Mouse (Mus musculus) limb, embryonic 11.5 days (tissue): ENCODE measurements at regions not wholly inside any gene's neighbourhood (a gene's known extent, or its start where the extent isn't known, plus 50 kb on each side); places are given as distances from the start of the nearest gene placed in this dataset.
"Not testable (repeated sequence)": the region's sequence is repeated elsewhere in the genome, so short reads cannot be mapped to it uniquely, and the experiment has no call there.

Experiments used
- ATAC-seq: fragments of 200-750 bp; cut with Nextera tagmentation; 2 replicates; pipeline ENCODE4 v1.8.0; 2017; ENCODE audit warnings: low read depth; ENCODE audit not compliant: insufficient number of reproducible peaks, low FRiP score, low TSS enrichment
- DNase-seq: peaks from one replicate; pipeline ENCODE4 v3.0.0-alpha.2; 2015; ENCODE audit warnings: low spot score
- H3K27ac ChIP-seq: fragments of 300-500 bp; sonication (generic); replicated peaks from 2 replicates; pipeline ENCODE4 v1.5.1; 2014; ENCODE audit warnings: low read depth, mild to moderate bottlenecking, low read length
- H3K27me3 ChIP-seq: fragments of 300-500 bp; sonication (generic); 2 replicates; pipeline ENCODE4 v1.6.1; 2014; ENCODE audit warnings: mild to moderate bottlenecking, low read length, mixed read lengths; ENCODE audit not compliant: control insufficient read depth, insufficient read depth
- H3K36me3 ChIP-seq: fragments of 300-500 bp; sonication (generic); 2 replicates; pipeline ENCODE4 v1.6.1; 2014; ENCODE audit warnings: mild to moderate bottlenecking, low read length, moderate library complexity, mixed read lengths; ENCODE audit not compliant: control insufficient read depth, insufficient read depth
- H3K4me1 ChIP-seq: fragments of 300-500 bp; sonication (generic); 2 replicates; pipeline ENCODE4 v1.6.1; 2014; ENCODE audit warnings: low read length, mixed read lengths; ENCODE audit not compliant: control insufficient read depth, insufficient read depth
- H3K4me2 ChIP-seq: fragments of 300-500 bp; sonication (generic); 2 replicates; pipeline ENCODE4 v1.6.1; 2014; ENCODE audit warnings: low read depth, mild to moderate bottlenecking, moderate library complexity; ENCODE audit not compliant: severe bottlenecking
- H3K4me3 ChIP-seq: fragments of 300-500 bp; sonication (generic); 2 replicates; pipeline ENCODE4 v1.5.1; 2014; ENCODE audit warnings: low read depth, low read length
- H3K9ac ChIP-seq: fragments of 300-500 bp; sonication (generic); 2 replicates; pipeline ENCODE4 v1.6.1; 2014; ENCODE audit warnings: mild to moderate bottlenecking, low read length
- H3K9me3 ChIP-seq: fragments of 300-500 bp; sonication (generic); 2 replicates; pipeline ENCODE4 v1.6.1; 2016; ENCODE audit warnings: low read length; ENCODE audit not compliant: control insufficient read depth
- WGBS: fragments of 180-500 bp; shearing (Covaris S2); extraction: QIAGEN DNeasy Blood & Tissue Kit; methylation state at CpG from one replicate; pipeline ENCODE4 v1.1.7; 2014; 5-methylcytosine and 5-hydroxymethylcytosine counted together

DNA sequence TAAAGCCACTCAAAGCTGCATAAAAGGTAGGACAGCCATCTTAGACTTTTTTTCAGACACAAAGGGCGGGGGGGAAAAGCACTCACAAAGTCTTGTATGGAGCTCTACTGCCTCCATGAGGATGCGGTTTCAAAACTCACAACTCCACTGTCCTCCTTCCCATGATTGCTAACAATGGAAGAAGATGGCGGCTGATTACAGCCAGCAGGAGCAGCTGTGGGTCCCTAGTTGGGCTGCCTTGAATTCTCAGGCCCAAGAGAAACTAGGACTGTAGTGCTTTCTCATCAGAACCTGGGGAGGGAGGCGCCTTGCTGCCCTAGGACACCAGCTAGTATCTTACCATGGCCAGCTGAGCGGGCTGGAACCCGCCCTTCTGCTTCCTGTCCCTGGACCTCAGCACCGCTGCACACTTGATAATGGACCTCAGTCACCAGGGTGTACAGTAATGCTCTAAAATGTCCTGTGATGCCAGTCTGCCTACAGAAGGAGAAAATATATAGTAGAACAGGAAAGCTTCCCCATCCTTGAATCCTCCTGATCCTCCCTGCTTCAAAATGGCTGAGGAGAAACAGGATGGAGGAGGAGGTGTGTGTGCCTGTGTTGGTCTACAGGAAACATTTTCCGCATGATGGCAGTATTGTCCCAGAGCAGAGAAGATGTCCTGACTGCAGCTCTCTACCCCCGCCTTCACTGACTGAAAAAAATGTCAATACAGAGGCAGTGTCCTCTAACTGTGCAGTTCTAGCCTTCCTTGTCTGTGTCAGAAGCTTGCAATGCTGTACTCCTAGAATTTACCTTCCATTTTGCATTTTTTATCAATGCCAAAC, 183.7 kb upstream of the Olfr1324 start:
- peak overlapping the region; percentile 23; the same call in 1 of the 2 replicates for H3K9ac ChIP-seq
- DNase-seq = peak; percentile 67
- no peaks in the 10 kb centered on the region for H3K4me1 ChIP-seq
- ATAC-seq = 0 out of 2 replicates have a peak, but pooled peaks have one; percentile 51
- no peaks in the 10 kb centered on the region for H3K9me3 ChIP-seq
- no peaks in the 10 kb centered on the region for H3K27me3 ChIP-seq
- H3K4me2 ChIP-seq = no peak overlapping the region
- WGBS = 67% methylated on average over 9 of the region's 9 CpGs
- H3K4me3 ChIP-seq = no peak overlapping the region
- no peak overlapping the region for H3K27ac ChIP-seq
- no peaks in the 10 kb centered on the region for H3K36me3 ChIP-seq

DNA sequence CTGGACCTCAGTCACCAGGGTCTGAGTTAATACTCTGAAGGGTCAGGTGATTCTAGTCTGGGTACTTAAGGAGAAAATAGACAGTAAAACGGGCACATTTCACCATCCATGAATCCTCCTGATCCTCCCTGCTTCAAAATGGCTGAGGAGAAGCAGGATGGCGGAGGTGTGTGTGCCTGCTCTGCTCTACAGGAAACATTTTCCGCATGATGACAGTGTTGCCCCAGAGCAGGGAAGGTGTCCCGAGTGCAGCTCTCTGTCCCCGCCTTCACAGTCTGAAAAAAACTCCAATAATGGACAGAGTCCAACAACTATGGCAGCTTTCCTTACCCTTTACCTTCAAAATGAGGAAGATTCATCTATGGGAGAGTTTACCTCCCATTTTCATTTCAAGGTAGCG, 179.8 kb upstream of the Olfr1324 start:
- not testable (repeated sequence) for H3K4me1 ChIP-seq, H3K9ac ChIP-seq, H3K9me3 ChIP-seq, H3K36me3 ChIP-seq, H3K27me3 ChIP-seq, ATAC-seq, H3K4me2 ChIP-seq, DNase-seq, H3K27ac ChIP-seq, H3K4me3 ChIP-seq
- WGBS = 76% methylated on average over 6 of the region's 6 CpGs

DNA sequence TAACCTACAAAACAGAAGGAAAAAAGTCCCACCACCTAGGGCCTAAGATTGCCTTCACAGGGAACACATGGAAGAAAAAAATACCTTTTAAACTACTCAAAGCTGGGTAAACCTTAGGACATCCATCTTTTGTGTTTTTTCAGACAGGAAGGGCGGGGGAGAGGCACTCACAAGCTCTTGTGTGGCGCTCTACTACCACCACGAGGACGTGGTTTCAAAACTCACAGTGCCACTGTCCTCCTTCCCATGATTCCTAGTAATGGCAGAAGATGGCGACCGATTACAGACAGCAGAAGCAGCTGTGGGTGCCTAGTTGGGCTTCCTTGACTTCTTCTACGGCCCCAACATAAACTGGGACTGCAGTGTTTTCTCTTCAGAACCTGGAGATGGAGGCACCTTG, 179.3 kb upstream of the Olfr1324 start:
- H3K36me3 ChIP-seq = no peaks in the 10 kb centered on the region
- 79% methylated on average over 7 of the region's 7 CpGs for WGBS

DNA sequence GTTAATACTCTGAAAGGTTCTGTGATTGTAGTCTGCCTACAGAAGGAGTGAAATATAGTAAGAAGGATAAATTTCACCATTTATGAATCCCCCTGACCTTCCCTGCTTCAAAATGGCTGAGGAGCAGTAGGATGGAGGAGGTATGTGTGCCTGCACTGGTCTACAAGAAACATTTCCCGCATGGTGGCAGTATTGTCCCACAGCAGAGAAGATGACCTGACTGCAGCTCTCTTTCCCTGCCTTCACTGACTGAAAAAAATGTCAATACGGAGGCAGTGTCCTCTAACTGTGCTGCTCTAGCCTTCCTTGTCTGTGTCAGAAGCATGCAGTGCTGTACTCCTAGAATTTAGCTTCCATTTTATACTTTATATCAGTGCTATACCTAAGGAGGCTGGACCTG, 177.2 kb upstream of the Olfr1324 start:
- H3K36me3 ChIP-seq, H3K9ac ChIP-seq, H3K27me3 ChIP-seq, H3K4me3 ChIP-seq, H3K4me2 ChIP-seq, H3K9me3 ChIP-seq, H3K4me1 ChIP-seq, H3K27ac ChIP-seq, ATAC-seq: not testable (repeated sequence)
- 53% methylated on average over 2 of the region's 2 CpGs for WGBS
- peak; percentile 50 for DNase-seq

More for the DNA sequence above, 179.3 kb upstream of the Olfr1324 start:
- Histone ChIP-seq H3K27ac (no peak overlapping the region), H3K4me2 (no peak overlapping the region), H3K9me3 (no peaks in the 10 kb centered on the region), H3K4me1 (no peaks in the 10 kb centered on the region), H3K27me3 (no peaks in the 10 kb centered on the region), H3K4me3 (no peak overlapping the region), H3K9ac (no peak overlapping the region)
- DNase-seq (peak; percentile 39), ATAC-seq (no peak)

GRCm38 (mm10) chrX:50604995-50605394, 176.7 kb upstream of the Olfr1324 start:
- WGBS = 68% methylated on average over 4 of the region's 4 CpGs
- not testable (repeated sequence) for ATAC-seq, H3K27ac ChIP-seq, H3K36me3 ChIP-seq, H3K4me2 ChIP-seq, H3K4me3 ChIP-seq, H3K4me1 ChIP-seq, H3K9ac ChIP-seq, H3K9me3 ChIP-seq, H3K27me3 ChIP-seq, DNase-seq

GRCm38 (mm10) chrX:50602881-50603280, 174.6 kb upstream of the Olfr1324 start:
- peak; percentile 73 for DNase-seq
- not testable (repeated sequence) for H3K9me3 ChIP-seq, H3K9ac ChIP-seq, H3K4me2 ChIP-seq, H3K27me3 ChIP-seq, H3K4me3 ChIP-seq, H3K36me3 ChIP-seq, H3K4me1 ChIP-seq, H3K27ac ChIP-seq
- ATAC-seq = 0 out of 2 replicates have a peak, but pooled peaks have one; percentile 54
- WGBS = 74% methylated on average over 3 of the region's 3 CpGs

GRCm38 (mm10) chrX:50602461-50602875, 174.2 kb upstream of the Olfr1324 start:
- H3K4me2 ChIP-seq, H3K9me3 ChIP-seq, H3K9ac ChIP-seq, H3K27ac ChIP-seq, H3K36me3 ChIP-seq, H3K4me1 ChIP-seq, ATAC-seq, H3K4me3 ChIP-seq, H3K27me3 ChIP-seq: not testable (repeated sequence)
- DNase-seq = peak; percentile 24
- WGBS = 69% methylated on average over 9 of the region's 9 CpGs

GRCm38 (mm10) chrX:50600262-50600661, 172.0 kb upstream of the Olfr1324 start:
- not testable (repeated sequence) for H3K9me3 ChIP-seq, H3K4me3 ChIP-seq, H3K27me3 ChIP-seq, ATAC-seq, H3K9ac ChIP-seq, H3K4me1 ChIP-seq, H3K27ac ChIP-seq, H3K36me3 ChIP-seq
- peak; percentile 61 for DNase-seq
- 53% methylated on average over 3 of the region's 3 CpGs for WGBS
- H3K4me2 ChIP-seq = peak overlapping the region; percentile 20; the same call in 1 of the 2 replicates
